ENCODE assay signal across 9 mouse cellular contexts in genomic region chr7:73772275-73772765, GRCm38 (mm10). TPM values are rescaled to one million over a fixed set of nuclear protein-coding genes. Genes with fewer than 3 reads are reported as not detected.
DNase-seq lines count a peak whose midpoint lies in the region; ATAC-seq and TF ChIP-seq lines count a peak whose summit lies in the region.
"Had no signal": no experiment of that assay in that cellular context is flagged by ENCODE, and none has a peak within 500 bp of the region (broad histone marks: within the 10 kb centered on the region; RNA-seq: fewer than 3 reads in every experiment).

No protein-coding gene starts in this region.

- 63% methylated on average over 14 of the region's 14 CpGs for WGBS in intestine, embryonic 14.5 days
- WGBS in intestine, embryonic 15.5 days: 62% methylated on average over 14 of the region's 14 CpGs
- WGBS in lung, postnatal 0 days: 44% methylated on average over 14 of the region's 14 CpGs

- DNase-seq in CD4-positive, CD25-positive, alpha-beta regulatory T cell, adult 2 months (ENCODE audit: low read depth, low spot score): peak; percentile 7
- DNase-seq in intestine, embryonic 14.5 days (ENCODE audit: low spot score): no peak
- peak; percentile 35 for DNase-seq in lung, postnatal 0 days (ENCODE audit: low spot score)
- DNase-seq in c-Kit-positive CD71-positive TER-119-positive erythroid progenitor cells, embryonic 14.5 days (ENCODE audit: low spot score): no peak
- DNase-seq in left cerebral cortex, adult 9 months (ENCODE audit: low spot score in 2 of 2): no peak
- DNase-seq: thymus, postnatal 25 days had no signal

- H3K27ac ChIP-seq in intestine, embryonic 14.5 days (ENCODE audit: low read depth): no peak overlapping the region
- H3K27ac ChIP-seq in intestine, embryonic 15.5 days: no peak overlapping the region
- no peak overlapping the region for H3K27ac ChIP-seq in lung, postnatal 0 days (ENCODE audit: low read length)

- peaks cover 5% of the 10 kb centered on the region; the same call in 1 of the 2 replicates for H3K4me1 ChIP-seq in intestine, embryonic 14.5 days (replicated peaks; ENCODE audit: control insufficient read depth, insufficient read depth, low read length)
- H3K4me1 ChIP-seq in intestine, embryonic 15.5 days (replicated peaks): peaks cover 6% of the 10 kb centered on the region; the same call in 1 of the 2 replicates
- no peaks in the 10 kb centered on the region for H3K4me1 ChIP-seq in lung, postnatal 0 days (ENCODE audit: insufficient read depth, low read depth, low read length)

- no peak overlapping the region for H3K4me2 ChIP-seq in intestine, embryonic 14.5 days (ENCODE audit: low read length)
- H3K4me2 ChIP-seq in intestine, embryonic 15.5 days (replicated peaks): no peak overlapping the region
- H3K4me2 ChIP-seq in lung, postnatal 0 days (replicated peaks; ENCODE audit: low read depth, low read length): no peak overlapping the region

- TF ChIP-seq EP300 in lung, postnatal 0 days (IDR thresholded peaks at IDR 0.05): no peak

- H3K4me3 ChIP-seq in intestine, embryonic 14.5 days (ENCODE audit: low read depth, low read length): no peak overlapping the region
- no peak overlapping the region for H3K4me3 ChIP-seq in intestine, embryonic 15.5 days (replicated peaks)
- no peak overlapping the region for H3K4me3 ChIP-seq in lung, postnatal 0 days (ENCODE audit: low read depth, low read length)

- H3K9me3 ChIP-seq in intestine, embryonic 14.5 days (ENCODE audit: control insufficient read depth, low read length): no peaks in the 10 kb centered on the region
- no peaks in the 10 kb centered on the region for H3K9me3 ChIP-seq in intestine, embryonic 15.5 days
- H3K9me3 ChIP-seq in lung, postnatal 0 days (ENCODE audit: low read length): no peaks in the 10 kb centered on the region

- H3K27me3 ChIP-seq in intestine, embryonic 14.5 days (replicated peaks; ENCODE audit: control insufficient read depth, insufficient read depth, low read length): no peaks in the 10 kb centered on the region
- no peaks in the 10 kb centered on the region for H3K27me3 ChIP-seq in intestine, embryonic 15.5 days (replicated peaks)
- H3K27me3 ChIP-seq in lung, postnatal 0 days (replicated peaks; ENCODE audit: insufficient read depth, low read length): no peaks in the 10 kb centered on the region

- no peaks in the 10 kb centered on the region; the same call in 1 of the 2 replicates for H3K36me3 ChIP-seq in intestine, embryonic 14.5 days (ENCODE audit: control insufficient read depth, insufficient read depth, low read length)
- H3K36me3 ChIP-seq in intestine, embryonic 15.5 days: no peaks in the 10 kb centered on the region
- no peaks in the 10 kb centered on the region for H3K36me3 ChIP-seq in lung, postnatal 0 days (ENCODE audit: insufficient read depth, low read length)

- TF ChIP-seq CTCF in lung, postnatal 0 days (IDR thresholded peaks at IDR 0.05): no peak

- H3K9ac ChIP-seq in intestine, embryonic 14.5 days (ENCODE audit: low read length): no peak overlapping the region
- H3K9ac ChIP-seq in intestine, embryonic 15.5 days: no peak overlapping the region
- H3K9ac ChIP-seq in lung, postnatal 0 days (replicated peaks; ENCODE audit: low read depth): no peak overlapping the region

- no peak for ATAC-seq in CD4-positive, CD25-positive, alpha-beta regulatory T cell, adult 4 months
- 0 out of 2 replicates have a peak, but pooled peaks have one; percentile 47 for ATAC-seq in intestine, embryonic 14.5 days (replicated peaks; ENCODE audit: low FRiP score, low TSS enrichment, low read depth)
- no peak for ATAC-seq in intestine, embryonic 15.5 days
- peak; percentile 82 for ATAC-seq in erythroblast, adult 5-6 weeks (replicated peaks; ENCODE audit: low FRiP score, poor library complexity, severe bottlenecking)
- ATAC-seq in lung, postnatal 0 days: peak; percentile 10; the same call in 1 of the 2 replicates

RNA-seq across cellular contexts. Expression of gene Fam174b, which starts 32.2 kb away (rescaled TPM):
- under 1 TPM; 0.94 to 0.95 TPM for polyA plus RNA-seq in CD4-positive, CD25-positive, alpha-beta regulatory T cell, adult 4 months (2017; shearing (Covaris generic))
- polyA plus RNA-seq in intestine, embryonic 14.5 days (2014; fragmentation: Nextera tagmentation; extraction: Ambion mirVana): 27.2 and 30.0 TPM in 2 replicates
- 30.4 and 37.8 TPM in 2 replicates for polyA plus RNA-seq in intestine, embryonic 15.5 days (2015; fragmentation: Nextera tagmentation; extraction: Ambion mirVana)
- not detected in 2 replicates for total RNA-seq in erythroblast, adult 5-6 weeks (2015; ENCODE audit: low replicate concordance)
- 0.68 and 1.5 TPM in 2 replicates for total RNA-seq in erythroblast, adult 5-6 weeks (2017; ENCODE audit: low replicate concordance)
- 116 and 147 TPM in 2 replicates for polyA plus RNA-seq in lung, postnatal 0 days (2015; fragmentation: Nextera tagmentation; extraction: Ambion mirVana)

Comparison
In these comparisons a context has a peak if more than half of its experiments do, and no peak if none do; other contexts are left out.
1. ATAC-seq: peak in intestine, embryonic 14.5 days (single experiment), erythroblast, adult 5-6 weeks (single experiment) and lung, postnatal 0 days (single experiment); none in CD4-positive, CD25-positive, alpha-beta regulatory T cell, adult 4 months (single experiment) and intestine, embryonic 15.5 days (single experiment).
2. DNase-seq: peak in CD4-positive, CD25-positive, alpha-beta regulatory T cell, adult 2 months (single experiment) and lung, postnatal 0 days (single experiment); none in intestine, embryonic 14.5 days (single experiment), c-Kit-positive CD71-positive TER-119-positive erythroid progenitor cells, embryonic 14.5 days (single experiment) and left cerebral cortex, adult 9 months (0 of 2).
3. RNA of gene Fam174b, which starts 32.2 kb away (polyA plus RNA-seq): 116 to 147 TPM in lung, postnatal 0 days, 30.4 to 37.8 TPM in intestine, embryonic 15.5 days and 27.2 to 30.0 TPM in intestine, embryonic 14.5 days; 0.94 to 0.95 TPM in CD4-positive, CD25-positive, alpha-beta regulatory T cell, adult 4 months; every median in the first group is over 10 times any median in the second.